Mouse (Mus musculus): ENCODE measurements at regions not wholly inside any gene's neighbourhood (a gene's known extent, or its start where the extent isn't known, plus 50 kb on each side); places are given as distances from the start of the nearest gene placed in this dataset.

DNA sequence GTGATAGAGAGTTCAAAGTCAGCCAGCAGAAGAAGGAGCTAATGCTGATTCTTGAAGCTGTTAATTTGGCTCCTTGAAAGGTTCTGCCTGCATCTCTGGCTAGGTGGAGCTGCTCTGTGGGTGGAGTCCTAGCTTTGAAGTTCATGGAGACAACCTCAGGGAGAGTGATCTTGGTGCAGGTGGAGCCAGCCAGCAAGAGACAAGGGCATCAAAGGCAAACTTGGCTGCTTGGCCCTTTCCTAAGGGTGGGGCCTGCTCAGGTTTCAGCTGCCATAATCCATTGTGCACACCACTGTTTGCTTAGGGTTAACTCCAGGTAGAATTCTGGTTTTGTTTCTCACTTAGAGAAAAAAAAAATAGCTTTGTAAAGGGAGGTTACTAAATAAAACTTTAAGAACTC, 170.7 kb upstream of the Rnf32 start:
- TF ChIP-seq CTCF (IDR thresholded peaks at IDR 0.05; ENCODE audit: low read depth) = no peak
- no peak for TF ChIP-seq EP300 (IDR thresholded peaks at IDR 0.05; ENCODE audit: low read depth)

Data from heart, postnatal 0 days (tissue).